Mouse (Mus musculus) layer of hippocampus, adult 8-10 months (tissue): ENCODE data around the gene Gm42715. TPM values are rescaled to one million over a fixed set of nuclear protein-coding genes. Genes with fewer than 3 reads are reported as not detected.

ENCODE experiments used
- DNase-seq, 2 experiments: peaks; one replicate each; pipeline ENCODE4 v3.0.0; 2022; ENCODE audit warnings: low spot score in 2 of 2
- total RNA-seq, 4 experiments: library from RNA; stranded (reverse); gene quantifications; 2 replicates each; pipeline ENCODE4 v1.2.4; 2022

Gene Gm42715
- total RNA-seq, 4 experiments from 2014 or later, result 8.1 to 17.1 (median 9.6) TPM

DNA sequence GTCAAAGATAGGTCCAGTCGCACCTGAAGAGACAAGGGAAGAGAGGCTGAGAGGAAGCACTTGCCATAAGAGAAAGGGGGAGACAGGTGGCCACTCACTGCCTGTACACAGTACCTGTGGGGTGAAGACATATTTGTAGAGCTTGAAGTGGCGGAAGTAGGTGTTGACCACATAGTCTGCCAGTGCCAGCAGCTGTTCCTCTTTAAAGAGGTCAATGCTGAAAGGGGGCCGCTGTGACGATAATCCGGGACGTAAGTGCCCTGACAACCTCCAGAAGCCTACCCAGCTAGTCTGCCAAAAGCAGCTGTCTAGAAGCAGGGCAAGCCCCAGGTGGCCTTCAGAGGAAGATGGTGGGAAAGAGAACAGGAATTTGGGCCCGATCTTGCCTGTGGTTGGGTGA, 65.6 kb downstream of the Gm42715 start:
- no peak for DNase-seq

GRCm38 (mm10) chr7:127586149-127586548, 66.8 kb downstream of the Gm42715 start:
- no peak for DNase-seq

DNA sequence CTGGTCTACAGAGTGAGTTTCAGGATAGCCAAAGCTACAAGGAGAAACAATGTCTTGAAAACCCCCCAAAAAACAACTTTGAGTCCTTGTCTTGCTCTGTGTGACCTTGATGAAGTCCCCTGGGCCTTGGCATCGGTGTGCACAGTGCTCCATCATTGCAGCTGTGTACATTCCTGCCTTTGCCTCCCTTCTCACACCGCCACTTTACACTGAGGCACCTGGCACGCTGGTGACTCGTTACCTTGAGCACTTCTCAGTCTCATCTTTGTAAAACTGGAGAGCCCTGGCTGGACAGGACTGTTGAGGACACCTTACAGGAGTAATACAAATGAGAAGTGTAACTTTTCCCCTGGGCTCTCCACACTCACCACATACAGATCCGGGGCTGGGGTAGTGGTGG, 67.8 kb downstream of the Gm42715 start:
- no peak for DNase-seq

DNA sequence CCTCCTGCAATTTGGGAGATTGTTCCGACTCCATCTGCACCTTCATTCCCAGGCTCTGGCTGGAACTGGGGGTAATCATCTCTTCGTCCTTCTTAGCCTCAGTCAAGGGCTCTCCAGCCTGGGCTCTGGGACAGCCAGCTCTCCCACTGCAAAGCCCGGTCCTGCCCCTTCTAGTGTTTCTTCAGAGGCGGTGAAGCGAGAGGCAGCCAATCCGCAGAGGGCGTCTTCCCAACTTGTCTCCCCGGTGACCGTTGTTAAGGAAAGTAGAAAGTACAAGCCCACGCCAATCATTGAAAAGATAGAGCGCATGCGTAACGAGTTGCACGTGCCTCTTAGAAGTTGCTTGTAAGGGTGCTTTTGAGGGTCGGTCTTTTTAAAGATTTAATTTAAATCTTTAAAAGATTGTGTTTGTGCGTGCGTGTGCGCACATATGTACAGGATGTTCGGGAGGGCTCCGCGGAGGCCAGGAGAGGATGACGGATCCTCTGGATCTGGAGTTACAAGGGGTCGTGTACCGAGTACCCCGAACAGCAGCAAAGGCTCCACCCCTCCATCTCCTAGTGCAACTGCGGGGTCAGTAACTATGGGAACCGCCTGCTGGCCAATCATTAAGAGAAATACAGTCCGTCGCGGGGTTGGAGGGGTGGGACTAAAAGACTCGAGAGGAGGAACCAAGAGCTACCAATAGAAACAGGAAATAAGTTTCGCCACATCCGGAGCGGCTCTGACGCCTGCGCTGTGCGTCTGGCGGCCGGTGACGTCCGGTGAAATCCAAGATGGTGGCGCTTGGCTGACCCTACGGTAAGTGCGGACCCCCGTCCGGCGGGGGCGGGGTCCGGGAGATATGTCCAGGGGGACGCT, 68.9 kb downstream of the Gm42715 start, which contains the start of the genes Ccdc189 and Rnf40:
TSS of gene Ccdc189 (minus strand) at position 585 of the 861 bp plus-strand sequence.
TSS of gene Rnf40 (plus strand) at position 757 of the 861 bp plus-strand sequence.
- DNase-seq, result peak; percentile 95 to 97

DNA sequence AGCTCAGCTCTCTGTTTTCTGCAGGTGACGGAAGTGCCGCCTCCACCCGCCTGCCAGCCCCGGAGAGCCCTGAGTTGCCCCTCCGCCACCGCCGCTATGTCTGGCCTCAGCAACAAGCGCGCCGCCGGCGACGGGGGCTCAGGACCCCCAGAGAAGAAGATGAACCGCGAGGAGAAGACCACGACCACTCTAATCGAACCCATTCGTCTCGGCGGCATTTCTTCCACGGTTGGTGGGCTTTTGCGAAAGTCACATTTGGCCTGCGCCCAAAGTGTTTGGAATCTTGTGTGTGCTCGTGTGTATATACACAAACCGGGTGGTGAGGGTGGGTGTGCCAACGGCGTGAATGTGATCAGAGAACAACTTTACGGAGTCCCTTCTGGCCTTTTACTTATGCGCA, 69.5 kb downstream of the Gm42715 start:
- no peak for DNase-seq

GRCm38 (mm10) chr7:127589637-127590036, 70.3 kb downstream of the Gm42715 start:
- no peak for DNase-seq

DNA sequence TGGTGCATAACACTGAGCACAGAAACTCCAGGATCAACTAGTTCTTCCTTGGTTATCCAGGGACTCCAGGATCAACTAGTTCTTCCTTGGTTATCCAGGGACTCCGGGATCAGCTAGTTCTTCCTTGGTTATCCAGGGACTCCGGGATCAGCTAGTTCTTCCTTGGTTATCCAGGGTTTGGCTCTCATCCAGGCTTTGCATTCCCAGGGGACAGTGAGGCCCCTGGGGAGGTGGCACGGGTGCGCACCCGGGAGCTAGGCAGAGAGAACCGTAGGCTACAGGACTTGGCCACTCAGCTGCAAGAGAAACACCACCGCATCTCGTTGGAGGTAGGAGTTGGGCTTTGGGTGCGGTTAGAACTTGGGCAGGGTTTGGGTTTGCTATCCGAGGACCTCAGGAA, 71.7 kb downstream of the Gm42715 start:
- no peak for DNase-seq

- no peak for DNase-seq
These were observed 73.2 kb downstream of the Gm42715 start for GRCm38 (mm10) chr7:127592575-127592974.

DNA sequence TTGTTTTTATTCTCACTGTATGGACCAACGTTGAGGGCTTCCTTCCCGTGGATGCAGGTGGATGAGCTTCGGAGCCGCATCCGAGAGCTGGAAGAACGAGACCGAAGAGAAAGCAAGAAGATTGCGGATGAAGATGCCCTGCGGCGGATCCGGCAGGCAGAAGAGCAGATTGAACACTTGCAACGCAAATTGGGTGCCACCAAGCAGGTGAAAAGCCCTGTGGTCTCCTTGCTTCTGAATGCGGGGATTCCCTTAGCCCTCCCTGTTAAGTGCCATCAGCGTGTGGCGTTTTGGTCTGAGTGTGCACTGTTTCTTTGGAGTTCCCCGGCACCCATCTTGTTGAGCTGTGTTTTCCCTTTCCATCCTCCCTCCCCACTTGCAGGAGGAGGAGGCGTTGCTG, 77.4 kb downstream of the Gm42715 start:
- no peak for DNase-seq

GRCm38 (mm10) chr7:127600612-127601011, 81.2 kb downstream of the Gm42715 start:
- DNase-seq, result no peak

- no peak for DNase-seq
These were observed 82.4 kb downstream of the Gm42715 start for GRCm38 (mm10) chr7:127601735-127602134.

- DNase-seq, result no peak
These were observed 83.5 kb downstream of the Gm42715 start for GRCm38 (mm10) chr7:127602903-127603302.

- DNase-seq, result no peak
These were observed 84.9 kb downstream of the Gm42715 start for GRCm38 (mm10) chr7:127604256-127604655.

DNA sequence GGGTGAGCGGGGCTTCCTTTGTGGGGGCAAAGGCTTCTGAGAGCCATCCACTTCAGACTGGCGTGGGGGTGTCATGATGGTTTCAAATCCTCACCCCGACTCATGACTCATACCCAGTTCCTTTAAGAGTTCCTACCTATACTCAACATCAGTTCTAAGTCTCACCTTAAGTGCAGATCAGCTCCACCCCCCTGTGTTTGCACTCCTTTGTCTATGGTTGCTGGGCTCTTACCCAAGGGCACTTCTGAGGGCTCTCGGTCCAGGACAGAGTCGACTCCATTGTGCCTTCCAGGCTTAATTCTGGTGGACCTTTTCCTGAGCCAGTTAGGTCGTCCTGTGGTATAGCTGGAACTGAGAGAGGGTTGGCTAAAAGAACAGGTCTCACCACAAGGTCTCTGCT, 87.8 kb downstream of the Gm42715 start:
- DNase-seq, result no peak

GRCm38 (mm10) chr7:127611011-127611410, 91.6 kb downstream of the Gm42715 start:
- peak in 1 of 2 experiments; percentile 4 for DNase-seq

- peak in 1 of 2 experiments; percentile 8 for DNase-seq
These were observed 92.2 kb downstream of the Gm42715 start for GRCm38 (mm10) chr7:127611561-127611960.

- peak in 1 of 2 experiments; percentile 9 for DNase-seq
These were observed 94.1 kb downstream of the Gm42715 start for GRCm38 (mm10) chr7:127613501-127613900.

- peak in 1 of 2 experiments; percentile 3 for DNase-seq
These were observed 94.7 kb downstream of the Gm42715 start for GRCm38 (mm10) chr7:127614091-127614490.

- peak in 1 of 2 experiments; percentile 5 for DNase-seq
These were observed 95.1 kb downstream of the Gm42715 start for GRCm38 (mm10) chr7:127614511-127614890.

DNA sequence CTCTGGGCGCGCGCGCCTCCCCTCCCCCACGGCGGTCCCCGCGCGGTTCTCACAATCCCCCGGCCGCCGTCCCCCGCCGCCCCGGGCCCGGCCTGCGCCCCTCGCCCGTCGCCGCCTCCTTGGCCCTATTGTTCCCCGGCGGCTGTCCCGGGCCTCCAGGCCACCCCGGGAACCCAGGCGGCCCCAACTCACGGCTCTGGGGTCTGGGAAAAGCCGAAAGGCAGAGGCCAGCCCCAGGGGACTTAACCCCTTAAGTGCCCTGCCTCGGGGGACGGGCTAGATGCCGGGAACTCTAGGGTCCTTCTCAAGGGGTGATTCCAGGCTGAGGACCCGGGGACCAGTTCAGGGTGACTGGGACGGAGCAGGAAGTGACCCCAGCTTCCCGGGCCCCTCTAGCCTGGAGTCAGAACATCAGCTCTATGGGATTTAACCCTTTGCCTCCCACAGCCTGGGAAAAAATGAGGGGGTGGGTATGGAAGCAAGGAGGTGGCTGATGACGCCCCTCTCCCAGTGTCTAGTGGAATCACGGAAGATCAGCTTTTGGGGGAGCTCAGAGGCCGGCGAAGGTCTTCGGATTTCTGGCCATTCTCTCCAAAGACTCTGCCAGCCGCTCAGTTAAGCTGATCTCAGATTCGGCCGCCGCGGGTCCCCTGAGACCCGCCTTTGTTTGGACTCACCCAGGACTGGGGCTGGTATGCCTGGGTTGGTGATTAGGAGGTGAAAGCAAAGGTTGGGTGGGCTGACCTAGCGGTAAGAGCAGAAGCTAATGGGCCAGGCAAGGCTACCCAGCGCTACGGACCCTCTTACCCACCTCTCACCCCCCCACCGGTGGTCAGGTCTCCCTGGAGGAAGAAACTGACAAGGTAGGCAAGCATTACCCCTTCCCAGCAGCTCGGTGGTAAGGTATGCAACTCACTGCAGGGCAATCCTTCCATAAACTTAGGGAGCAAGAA, 95.8 kb downstream of the Gm42715 start, which contains the start of gene Zfp629:
TSS of gene Zfp629 (minus strand) at position 907 of the 953 bp plus-strand sequence.
- peak; percentile 69 to 74 for DNase-seq

- DNase-seq, result no peak
These were observed 97.0 kb downstream of the Gm42715 start for GRCm38 (mm10) chr7:127616336-127616735.
